Mouse (Mus musculus): ENCODE measurements around the gene Fgfr2. TPM values are rescaled to one million over a fixed set of nuclear protein-coding genes. Genes with fewer than 3 reads are reported as not detected.

Gene Fgfr2
- total and polyA plus RNA-seq, 2 experiments from 2014 or later, result 17.1 to 47.6 TPM

GRCm38 (mm10) chr7:132778630-132779029, 344.5 kb downstream of the Fgfr2 start:
- Histone ChIP-seq H3K9me3 (ENCODE audit: low read length) (no peaks in the 10 kb centered on the region), H3K27me3 (ENCODE audit: insufficient read depth, low read length) (no peaks in the 10 kb centered on the region), H3K27ac (ENCODE audit: low read depth, low read length) (no peak overlapping the region), H3K4me2 (ENCODE audit: low read depth) (no peak overlapping the region), H3K9ac (no peak overlapping the region), H3K36me3 (ENCODE audit: insufficient read depth) (peaks cover 18% of the 10 kb centered on the region; the same call in 1 of the 2 replicates), H3K4me1 (ENCODE audit: insufficient read depth) (peaks cover 14% of the 10 kb centered on the region; the same call in 1 of the 2 replicates), H3K4me3 (ENCODE audit: low read depth, low read length) (no peak overlapping the region)
- no peak for TF ChIP-seq CTCF (IDR thresholded peaks at IDR 0.05; ENCODE audit: low read depth)
- DNase-seq (no peak), ATAC-seq (no peak)
- WGBS, result 90% methylated on average over 13 of the region's 13 CpGs

GRCm38 (mm10) chr7:132777728-132778453, 345.3 kb downstream of the Fgfr2 start:
- Histone ChIP-seq H3K4me1 (ENCODE audit: insufficient read depth) (peaks cover 14% of the 10 kb centered on the region; the same call in 1 of the 2 replicates), H3K4me3 (ENCODE audit: low read depth, low read length) (no peak overlapping the region), H3K27me3 (ENCODE audit: insufficient read depth, low read length) (no peaks in the 10 kb centered on the region), H3K27ac (ENCODE audit: low read depth, low read length) (no peak overlapping the region), H3K36me3 (ENCODE audit: insufficient read depth) (peaks cover 18% of the 10 kb centered on the region; the same call in 1 of the 2 replicates), H3K4me2 (ENCODE audit: low read depth) (no peak overlapping the region), H3K9me3 (ENCODE audit: low read length) (no peaks in the 10 kb centered on the region), H3K9ac (no peak overlapping the region)
- DNase-seq, result no peak
- ATAC-seq, result no peak
- TF ChIP-seq CTCF (IDR thresholded peaks at IDR 0.05; ENCODE audit: low read depth), result no peak
- WGBS, result 93% methylated on average over 1 of the region's 1 CpGs

DNA sequence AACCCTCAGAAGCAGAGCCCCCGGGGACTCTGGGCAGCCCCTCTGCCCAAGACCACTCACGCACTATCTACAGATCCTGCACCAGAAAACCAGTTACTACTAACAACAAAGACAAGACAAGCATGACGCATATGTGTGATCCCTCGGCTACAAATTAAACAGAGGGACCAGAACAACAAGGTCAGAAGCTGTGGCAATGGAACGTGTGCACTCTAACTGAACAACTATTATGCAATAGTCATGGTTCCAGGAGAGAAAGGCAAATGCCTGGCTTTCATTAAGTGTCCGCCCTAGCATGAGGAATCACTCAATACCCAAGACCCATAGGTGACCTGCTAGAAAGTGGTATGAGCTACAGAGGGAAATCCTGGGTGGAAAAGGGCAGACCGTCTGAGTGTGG, 346.0 kb downstream of the Fgfr2 start:
- no peak overlapping the region for H3K27ac ChIP-seq (ENCODE audit: low read depth, low read length)
- H3K4me3 ChIP-seq (ENCODE audit: low read depth, low read length), result no peak overlapping the region
- H3K9ac ChIP-seq, result no peak overlapping the region
- no peak overlapping the region for H3K4me2 ChIP-seq (ENCODE audit: low read depth)
- H3K27me3 ChIP-seq (ENCODE audit: insufficient read depth, low read length), result no peaks in the 10 kb centered on the region
- peaks cover 14% of the 10 kb centered on the region; the same call in 1 of the 2 replicates for H3K4me1 ChIP-seq (ENCODE audit: insufficient read depth)
- 88% methylated on average over 7 of the region's 7 CpGs for WGBS
- ATAC-seq (no peak), DNase-seq (no peak)
- peaks cover 18% of the 10 kb centered on the region; the same call in 1 of the 2 replicates for H3K36me3 ChIP-seq (ENCODE audit: insufficient read depth)
- TF ChIP-seq CTCF (IDR thresholded peaks at IDR 0.05; ENCODE audit: low read depth), result no peak
- no peaks in the 10 kb centered on the region for H3K9me3 ChIP-seq (ENCODE audit: low read length)

DNA sequence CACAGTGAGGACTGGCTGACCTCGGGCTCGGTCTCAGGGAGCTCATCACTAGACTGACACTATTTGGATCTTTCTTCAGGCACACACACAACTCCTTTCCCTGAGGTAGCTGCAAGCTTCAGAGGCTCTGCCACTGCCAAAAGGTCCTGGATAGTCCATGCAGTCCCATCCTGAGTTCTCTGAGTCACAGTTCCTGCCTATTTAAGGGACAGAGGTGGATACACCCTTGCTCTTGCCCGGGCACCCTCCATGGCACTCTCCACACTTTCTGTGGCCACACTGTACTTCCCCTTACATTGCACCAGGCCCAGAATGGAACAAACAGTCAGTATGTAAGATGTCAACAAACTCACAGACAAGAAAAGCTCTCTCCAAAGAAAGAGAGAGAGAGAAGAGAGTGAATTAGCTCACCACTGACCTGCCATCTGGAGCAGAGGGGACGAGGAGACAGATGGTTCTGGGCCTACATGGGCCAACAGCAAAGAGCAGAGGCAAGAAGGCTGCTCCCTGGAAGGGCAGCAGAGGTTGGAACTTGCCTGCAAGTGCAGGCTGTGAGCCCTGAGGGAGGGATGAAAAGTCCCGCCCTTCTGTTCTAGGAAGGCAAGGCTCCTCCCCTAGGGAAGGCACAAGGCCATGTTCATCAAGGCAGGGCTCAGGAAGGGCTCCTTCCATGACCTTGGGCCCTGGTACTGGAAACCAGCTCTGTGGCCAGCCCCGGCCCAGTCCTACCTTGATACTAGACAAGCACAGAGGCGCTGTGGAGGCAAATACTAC, 346.6 kb downstream of the Fgfr2 start:
- H3K4me1 ChIP-seq (ENCODE audit: insufficient read depth), result peaks cover 11% of the 10 kb centered on the region; the same call in 1 of the 2 replicates
- WGBS, result 82% methylated on average over 7 of the region's 7 CpGs
- H3K4me3 ChIP-seq (ENCODE audit: low read depth, low read length), result no peak overlapping the region
- ATAC-seq (no peak), DNase-seq (no peak)
- no peaks in the 10 kb centered on the region for H3K27me3 ChIP-seq (ENCODE audit: insufficient read depth, low read length)
- H3K4me2 ChIP-seq (ENCODE audit: low read depth), result no peak overlapping the region
- H3K9me3 ChIP-seq (ENCODE audit: low read length), result no peaks in the 10 kb centered on the region
- peaks cover 18% of the 10 kb centered on the region; the same call in 1 of the 2 replicates for H3K36me3 ChIP-seq (ENCODE audit: insufficient read depth)
- TF ChIP-seq CTCF (IDR thresholded peaks at IDR 0.05; ENCODE audit: low read depth), result no peak
- H3K27ac ChIP-seq (ENCODE audit: low read depth, low read length), result no peak overlapping the region
- no peak overlapping the region for H3K9ac ChIP-seq

DNA sequence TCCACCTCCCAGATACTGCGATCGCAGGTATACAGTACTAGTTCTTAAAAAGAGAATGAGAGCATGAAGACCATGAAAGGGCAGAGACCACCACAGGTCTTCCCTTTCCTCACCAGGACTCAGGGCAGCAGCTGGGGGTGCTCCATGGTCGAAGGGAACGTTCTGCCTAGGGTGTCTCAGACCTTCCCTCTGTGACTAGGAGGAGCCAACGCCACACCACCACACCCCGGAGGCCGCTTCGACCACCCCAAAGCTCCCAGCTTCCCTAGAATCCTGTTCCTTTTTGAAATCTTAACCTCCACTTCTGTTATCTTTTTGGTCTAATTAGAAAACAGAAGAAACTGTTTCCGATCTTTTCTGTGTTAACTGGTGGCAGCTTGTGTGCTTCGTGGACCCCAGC, 347.2 kb downstream of the Fgfr2 start:
- WGBS, result 97% methylated on average over 10 of the region's 10 CpGs
- H3K36me3 ChIP-seq (ENCODE audit: insufficient read depth), result peaks cover 18% of the 10 kb centered on the region; the same call in 1 of the 2 replicates

DNA sequence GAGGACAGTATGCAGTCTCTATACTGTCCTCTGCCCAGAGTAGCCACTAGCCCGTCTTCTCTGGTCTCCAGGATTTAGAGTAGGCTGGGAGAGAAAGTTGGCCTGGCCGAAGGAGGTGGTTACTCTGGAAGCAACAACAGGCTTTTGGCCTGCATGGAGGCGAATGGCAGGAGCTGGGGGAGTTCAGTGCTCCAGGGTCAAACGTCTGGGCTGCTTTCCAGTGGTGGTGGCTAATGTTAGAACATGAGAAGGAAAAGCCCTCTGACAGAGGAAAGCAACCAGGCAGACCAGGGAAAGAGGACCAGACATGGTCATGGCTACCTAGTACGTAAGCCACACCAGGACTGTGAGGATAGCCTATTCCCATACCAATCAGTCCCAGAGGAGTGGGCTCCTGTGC, 347.8 kb downstream of the Fgfr2 start:
- Histone ChIP-seq H3K4me2 (ENCODE audit: low read depth) (no peak overlapping the region), H3K9ac (no peak overlapping the region), H3K4me3 (ENCODE audit: low read depth, low read length) (no peak overlapping the region), H3K4me1 (ENCODE audit: insufficient read depth) (no peaks in the 10 kb centered on the region), H3K9me3 (ENCODE audit: low read length) (no peaks in the 10 kb centered on the region), H3K36me3 (ENCODE audit: insufficient read depth) (peaks cover 18% of the 10 kb centered on the region; the same call in 1 of the 2 replicates), H3K27me3 (ENCODE audit: insufficient read depth, low read length) (no peaks in the 10 kb centered on the region), H3K27ac (ENCODE audit: low read depth, low read length) (no peak overlapping the region)
- ATAC-seq, result no peak
- TF ChIP-seq CTCF (IDR thresholded peaks at IDR 0.05; ENCODE audit: low read depth), result no peak
- WGBS, result 89% methylated on average over 5 of the region's 5 CpGs
- no peak for DNase-seq

More for the DNA sequence above, 347.2 kb downstream of the Fgfr2 start:
- Histone ChIP-seq H3K4me3 (ENCODE audit: low read depth, low read length) (no peak overlapping the region), H3K9me3 (ENCODE audit: low read length) (no peaks in the 10 kb centered on the region), H3K27ac (ENCODE audit: low read depth, low read length) (no peak overlapping the region), H3K4me1 (ENCODE audit: insufficient read depth) (peaks cover 5% of the 10 kb centered on the region; the same call in 1 of the 2 replicates), H3K4me2 (ENCODE audit: low read depth) (no peak overlapping the region), H3K27me3 (ENCODE audit: insufficient read depth, low read length) (no peaks in the 10 kb centered on the region), H3K9ac (no peak overlapping the region)
- no peak for DNase-seq
- TF ChIP-seq CTCF (IDR thresholded peaks at IDR 0.05; ENCODE audit: low read depth), result no peak
- ATAC-seq, result no peak

Measured in forebrain, postnatal 0 days (tissue).